Mouse (Mus musculus) embryo, embryonic 10 days (tissue): ENCODE measurements around the gene Impdh1.

Experiments
- DNase-seq: peaks from one replicate; pipeline ENCODE4 v3.0.0-alpha.2; 2015; ENCODE audit warnings: low spot score

Gene Impdh1

DNA sequence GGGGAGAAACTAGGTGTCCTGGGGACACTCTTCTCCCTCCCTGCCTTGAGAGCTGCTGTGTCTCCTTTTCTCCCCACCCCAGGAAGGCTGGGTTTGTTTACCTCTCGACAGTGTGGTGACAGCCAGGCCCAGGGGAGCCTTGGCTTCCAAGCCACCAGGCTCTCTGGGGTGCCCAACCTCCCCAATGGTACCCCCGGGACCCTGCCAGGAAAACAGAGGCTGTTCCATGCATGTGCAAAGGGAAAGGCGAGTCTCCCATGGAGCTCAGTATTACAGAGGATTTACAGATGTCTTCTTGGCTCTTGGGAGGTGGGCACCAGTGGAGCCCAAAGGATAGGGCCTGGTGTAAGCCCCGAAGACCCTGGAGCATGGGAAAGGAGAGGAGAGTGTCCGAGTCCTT is 2.7 kb downstream of the Impdh1 start:
- no peak for DNase-seq

DNA sequence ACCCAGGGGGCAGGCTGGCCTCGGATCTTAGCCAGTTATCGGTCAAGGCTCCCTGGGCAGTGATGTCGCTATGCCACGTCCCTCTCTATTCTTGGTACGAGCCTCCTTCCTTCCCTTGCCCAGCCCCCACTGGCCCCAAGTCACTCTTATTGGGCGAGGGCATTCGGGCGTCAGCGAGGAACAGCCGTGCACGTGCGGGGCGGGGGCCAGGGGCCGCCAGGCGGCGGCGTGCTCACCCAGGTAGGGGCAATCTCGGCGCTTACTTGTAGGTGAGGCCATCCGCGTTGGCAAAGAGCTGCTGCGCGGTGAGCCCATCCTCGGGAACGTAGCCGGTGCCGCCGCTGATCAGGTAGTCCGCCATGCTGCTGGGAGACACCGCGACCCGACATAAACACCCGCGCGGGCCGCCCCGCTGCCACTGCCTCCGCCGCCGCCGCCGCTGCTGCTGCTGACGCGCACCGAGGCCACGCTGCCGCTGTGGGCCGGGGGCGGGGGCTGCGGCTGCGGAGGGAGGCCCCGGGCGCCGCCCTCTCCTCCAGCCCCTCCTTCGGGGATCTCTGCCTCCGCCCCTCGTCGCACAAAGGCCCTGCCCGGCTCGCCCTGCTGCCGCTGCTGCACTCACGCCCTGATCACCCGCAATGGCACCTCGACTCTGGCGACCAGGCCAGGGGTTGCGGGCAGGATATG is 4.2 kb downstream of the Impdh1 start:
- peak; percentile 90 for DNase-seq

DNA sequence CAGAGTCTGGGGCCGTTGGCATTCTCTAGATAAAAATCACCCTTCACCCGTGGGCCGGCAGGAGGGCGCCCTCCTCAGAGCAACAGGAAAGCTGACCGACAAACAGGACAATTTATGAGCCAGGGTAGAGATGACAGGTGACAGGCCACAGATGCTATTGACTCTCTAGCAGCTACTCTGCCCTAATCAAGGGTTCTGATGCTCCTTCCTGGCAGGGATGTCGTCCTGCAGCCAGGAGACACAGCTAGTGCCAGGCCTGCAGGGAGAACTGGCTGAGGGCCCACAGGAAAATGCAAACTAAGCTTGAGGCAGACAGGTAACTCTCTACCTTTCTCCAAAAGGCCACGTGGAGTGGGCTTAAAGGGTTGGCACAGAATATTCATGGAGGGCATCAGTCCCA is 5.0 kb downstream of the Impdh1 start:
- DNase-seq: no peak

DNA sequence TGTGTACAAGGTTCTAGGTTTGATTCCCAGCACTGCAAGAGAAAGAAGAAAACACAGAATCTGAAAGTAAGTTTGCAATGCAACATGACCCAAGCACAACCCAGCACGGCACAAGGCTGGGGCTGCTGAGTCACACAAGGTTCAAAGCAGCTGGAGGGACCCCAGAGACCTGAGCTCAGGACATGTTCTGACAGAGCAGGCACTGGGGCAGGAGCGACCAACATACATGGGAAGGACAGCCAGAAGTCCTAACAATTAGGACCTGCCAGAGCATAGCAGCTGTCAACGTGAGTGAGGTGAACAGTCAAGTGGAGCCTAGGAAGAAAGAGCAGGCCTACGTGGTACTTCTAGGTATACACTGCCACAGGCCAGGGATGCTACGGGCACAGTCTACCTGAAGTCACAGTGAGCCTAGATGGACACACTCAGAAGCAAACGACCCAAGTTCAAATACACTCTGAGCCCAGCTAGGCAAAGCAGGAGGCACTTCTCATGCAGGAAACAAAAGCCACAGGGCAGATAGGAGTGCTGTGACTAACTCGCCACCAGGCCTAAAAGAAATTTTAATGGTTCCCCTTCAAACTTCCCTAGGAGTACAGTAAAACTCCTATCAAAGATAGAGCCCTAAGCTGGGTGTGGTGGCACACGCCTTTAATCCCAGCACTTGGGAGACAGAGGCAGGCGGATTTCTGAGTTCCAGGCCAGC is 5.8 kb downstream of the Impdh1 start:
- no peak for DNase-seq

DNA sequence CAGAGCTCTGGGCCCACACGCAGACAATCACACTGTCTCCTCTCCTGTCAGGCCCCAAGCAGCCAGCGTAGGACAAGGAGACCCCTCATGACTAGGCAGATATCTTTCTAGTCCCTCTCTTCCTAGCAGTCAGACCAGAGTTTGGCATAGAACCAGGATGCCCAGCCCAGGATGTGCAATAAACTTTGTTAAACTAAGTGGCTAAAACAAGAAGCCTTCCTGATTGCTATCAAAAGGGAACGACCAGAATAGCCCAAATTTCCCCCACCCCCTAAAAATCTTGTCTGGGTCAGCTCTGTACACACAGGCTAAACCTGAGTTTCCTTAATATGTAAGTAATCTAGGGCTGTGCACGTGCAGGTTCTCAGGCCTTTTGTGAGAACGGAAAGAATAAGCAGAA is 8.0 kb downstream of the Impdh1 start:
- DNase-seq: no peak

DNA sequence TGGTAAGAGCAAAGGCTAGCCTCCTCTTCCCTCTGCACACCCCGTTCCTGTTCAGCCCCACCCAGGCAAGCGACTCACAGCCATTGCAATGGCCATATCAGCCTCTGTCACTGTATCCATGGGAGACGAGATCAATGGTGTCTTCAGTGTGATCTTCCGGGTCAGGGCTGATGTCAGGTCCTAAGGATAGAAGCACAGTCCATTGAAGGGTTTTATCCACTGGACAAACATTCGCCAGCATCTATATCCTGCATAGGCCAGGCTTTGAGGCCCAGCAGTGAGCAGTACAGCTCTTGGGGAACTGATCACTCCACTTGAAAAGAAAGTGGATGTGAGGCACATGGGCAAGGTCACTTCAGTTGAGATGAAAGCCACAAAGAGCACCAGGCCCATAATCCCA is 9.1 kb downstream of the Impdh1 start:
- DNase-seq: no peak

DNA sequence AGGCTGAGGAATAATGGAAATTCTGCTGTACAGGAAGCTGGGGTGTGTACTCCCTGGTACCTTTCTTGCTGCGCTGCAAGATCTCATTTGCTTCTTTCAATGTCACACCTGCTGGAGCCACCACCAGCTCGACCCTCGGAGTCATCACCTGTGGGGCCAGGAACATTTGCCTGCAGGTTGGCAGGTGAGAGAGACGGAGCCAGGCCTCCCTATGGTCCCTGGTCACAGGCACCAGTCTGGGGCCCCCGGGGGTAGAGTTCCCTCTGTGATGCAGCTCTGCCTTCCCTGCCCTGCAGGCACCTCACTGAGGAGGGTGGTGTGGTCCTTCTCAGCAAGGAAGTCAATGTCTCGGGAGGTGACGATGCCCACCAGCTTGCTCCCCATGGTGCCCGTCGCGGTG is 10.2 kb downstream of the Impdh1 start:
- DNase-seq: no peak

DNA sequence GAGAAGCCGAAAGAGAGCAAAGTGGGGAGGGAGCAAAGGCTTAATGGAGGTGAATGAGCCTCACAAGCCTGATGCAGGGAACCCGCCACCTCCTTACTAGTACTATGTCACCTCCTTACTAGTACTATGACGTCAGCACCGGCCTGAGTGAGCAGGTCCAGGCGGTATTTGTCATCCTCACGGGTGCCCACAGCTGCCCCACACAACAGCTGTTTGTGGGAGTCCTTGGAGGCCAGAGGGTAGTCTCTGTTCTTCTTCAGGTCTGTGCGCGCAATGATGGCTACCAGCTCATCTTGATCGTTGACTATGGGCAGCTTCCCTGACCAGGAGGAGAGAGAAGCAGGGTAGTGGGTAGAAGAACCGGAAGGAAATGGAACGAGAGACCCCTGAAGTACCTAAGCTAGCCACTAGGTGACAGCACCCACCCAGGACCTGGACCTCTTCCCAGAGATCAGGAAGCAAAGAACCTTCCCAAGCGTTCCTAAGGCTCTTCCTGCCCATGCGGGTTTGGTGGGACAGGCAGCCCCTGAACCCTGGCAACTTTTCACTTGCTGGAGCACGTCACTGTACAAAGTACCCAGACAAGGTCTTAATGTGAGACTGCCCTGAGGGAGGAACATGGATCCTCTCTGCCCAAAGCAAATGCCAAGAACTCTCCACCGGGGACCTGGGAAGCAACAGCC is 11.1 kb downstream of the Impdh1 start:
- peak; percentile 75 for DNase-seq

DNA sequence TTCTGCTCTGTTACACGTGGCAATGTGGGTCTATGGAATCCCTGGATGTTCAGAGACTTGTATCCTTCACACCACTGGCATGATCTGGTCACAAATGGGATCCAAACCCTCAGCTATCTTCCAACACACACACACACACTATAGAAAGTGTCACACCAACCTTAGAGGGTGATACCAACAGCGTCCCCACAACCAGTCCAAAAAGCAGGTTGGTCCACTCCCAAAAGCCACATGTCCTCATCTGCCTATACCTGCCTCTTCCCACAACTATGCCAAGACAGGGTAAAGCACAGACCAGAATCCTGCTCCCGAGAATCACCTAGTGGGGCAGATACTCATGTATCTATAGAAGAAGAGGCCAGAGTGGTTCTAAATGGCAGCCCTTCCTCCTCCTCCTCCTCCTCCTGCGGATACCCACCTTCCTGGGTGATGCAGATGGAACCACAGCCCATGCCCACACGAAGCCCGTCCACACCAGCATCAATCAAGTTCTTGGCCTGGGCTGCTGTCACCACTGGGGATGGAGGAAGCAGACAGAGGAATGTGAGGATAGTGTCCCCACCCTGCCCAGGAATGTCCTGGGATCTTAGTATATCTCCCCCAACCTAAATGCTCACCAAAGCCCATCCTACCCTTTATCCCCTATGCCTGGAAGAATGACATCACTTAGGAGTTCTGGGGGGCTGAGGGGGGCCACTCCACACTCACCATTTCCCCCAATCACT is 12.1 kb downstream of the Impdh1 start:
- DNase-seq: no peak

DNA sequence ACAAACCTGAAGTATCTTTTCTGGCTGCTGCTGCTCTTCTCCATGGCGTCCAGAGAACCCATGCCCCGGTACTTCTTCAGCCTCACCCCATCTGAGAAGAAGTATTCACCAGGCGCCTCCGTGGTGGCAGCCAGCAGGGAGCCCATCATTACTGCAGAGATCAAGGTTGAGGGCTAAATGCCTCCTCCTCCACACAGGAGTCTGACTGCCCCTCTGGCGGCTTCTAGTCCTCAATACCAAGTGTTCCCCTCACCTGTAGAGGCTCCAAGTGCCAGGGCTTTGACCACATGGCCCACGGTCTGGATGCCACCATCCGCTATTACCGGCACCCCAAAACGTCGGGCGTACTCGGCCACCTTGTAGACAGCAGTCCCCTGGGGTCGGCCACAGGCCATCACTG is 13.1 kb downstream of the Impdh1 start:
- no peak for DNase-seq

DNA sequence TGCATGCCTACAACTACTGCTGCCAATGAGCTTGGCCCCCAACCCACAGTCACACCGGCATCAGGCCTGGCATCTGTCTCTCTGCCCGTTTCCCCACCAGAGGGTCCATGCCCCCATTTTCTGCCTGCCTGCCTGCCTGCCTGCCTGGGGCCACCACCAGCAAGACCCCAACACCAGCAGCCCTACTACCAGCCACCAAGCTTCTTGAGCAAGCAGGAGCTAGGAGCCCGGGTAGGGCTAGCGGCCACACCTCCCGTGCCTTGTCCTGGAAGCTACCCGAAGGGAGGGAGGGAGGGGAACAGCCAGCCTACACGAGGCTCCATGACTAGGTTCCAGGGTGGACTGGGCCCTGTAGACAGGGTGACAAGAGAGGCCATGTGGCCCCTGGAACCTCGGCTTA is 14.2 kb downstream of the Impdh1 start:
- DNase-seq: no peak

DNA sequence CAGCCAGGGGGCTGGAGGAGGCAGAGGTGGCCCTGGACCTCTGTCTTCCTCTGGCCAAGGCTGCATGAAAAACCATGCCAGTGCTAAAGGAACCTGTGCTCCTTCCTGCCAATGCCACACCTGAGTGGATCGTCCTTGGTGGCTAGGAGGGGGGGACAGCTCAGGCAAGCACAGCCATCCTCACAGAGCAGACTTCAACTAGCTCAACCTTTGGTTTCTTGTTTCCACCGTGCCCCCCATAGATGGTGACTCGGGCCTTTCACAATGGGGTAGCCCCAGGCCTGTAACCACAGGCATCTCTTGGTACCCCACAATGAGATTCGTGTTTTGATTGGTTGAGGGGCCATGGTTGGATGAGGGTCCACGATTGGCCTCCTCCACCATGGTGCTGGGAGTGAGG is 14.8 kb downstream of the Impdh1 start:
- DNase-seq: no peak

DNA sequence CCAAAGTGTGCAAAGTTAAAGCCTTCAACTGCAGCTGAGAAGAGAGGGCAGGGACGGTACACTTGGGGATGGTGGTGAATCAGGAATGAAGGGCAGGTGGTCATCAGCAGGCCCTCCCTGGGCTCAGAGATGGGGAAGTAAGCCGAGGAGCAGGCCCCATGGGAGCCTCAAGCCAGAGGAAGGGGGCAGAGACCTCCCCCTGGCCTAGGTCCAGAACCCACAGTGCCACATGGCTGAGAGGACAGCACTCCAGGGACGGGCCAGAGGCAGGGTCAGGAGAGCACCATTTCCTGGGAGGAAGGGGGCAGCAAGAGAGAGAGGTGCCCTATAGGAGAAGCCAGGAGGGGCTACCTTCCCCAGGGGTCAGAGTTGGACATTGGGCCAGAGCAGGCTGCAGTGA is 15.7 kb downstream of the Impdh1 start:
- DNase-seq: no peak

DNA sequence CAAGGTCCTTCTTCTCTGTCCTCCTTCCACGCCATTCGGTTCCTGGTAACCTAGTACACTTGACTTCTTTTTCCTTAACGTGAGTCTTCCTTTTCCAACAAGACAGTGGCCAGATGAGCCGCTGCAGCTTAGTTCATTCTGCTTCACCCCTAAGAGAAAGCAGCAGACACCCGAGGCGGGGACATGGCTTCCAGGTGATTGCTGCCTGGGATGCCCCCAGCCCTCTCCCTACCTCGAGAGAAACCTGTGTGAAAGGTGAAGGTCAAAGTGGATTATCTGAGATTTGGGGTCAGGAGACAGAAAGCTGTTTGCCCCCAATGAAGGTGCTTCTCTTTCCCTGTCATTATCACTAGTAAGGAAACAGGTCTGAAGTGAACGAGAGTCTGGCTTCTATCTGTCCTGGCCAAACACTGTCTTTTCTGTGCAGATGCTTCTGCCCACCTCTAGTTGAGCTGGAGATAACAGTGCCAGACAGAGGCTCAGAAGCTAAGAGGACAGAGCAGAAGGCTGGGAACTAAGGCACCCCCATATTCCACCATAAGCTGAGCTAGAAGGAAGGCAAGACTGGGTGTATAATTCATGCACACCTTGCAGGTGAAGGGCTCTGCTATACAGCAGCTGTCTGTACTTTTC is 16.8 kb downstream of the Impdh1 start:
- DNase-seq: no peak

DNA sequence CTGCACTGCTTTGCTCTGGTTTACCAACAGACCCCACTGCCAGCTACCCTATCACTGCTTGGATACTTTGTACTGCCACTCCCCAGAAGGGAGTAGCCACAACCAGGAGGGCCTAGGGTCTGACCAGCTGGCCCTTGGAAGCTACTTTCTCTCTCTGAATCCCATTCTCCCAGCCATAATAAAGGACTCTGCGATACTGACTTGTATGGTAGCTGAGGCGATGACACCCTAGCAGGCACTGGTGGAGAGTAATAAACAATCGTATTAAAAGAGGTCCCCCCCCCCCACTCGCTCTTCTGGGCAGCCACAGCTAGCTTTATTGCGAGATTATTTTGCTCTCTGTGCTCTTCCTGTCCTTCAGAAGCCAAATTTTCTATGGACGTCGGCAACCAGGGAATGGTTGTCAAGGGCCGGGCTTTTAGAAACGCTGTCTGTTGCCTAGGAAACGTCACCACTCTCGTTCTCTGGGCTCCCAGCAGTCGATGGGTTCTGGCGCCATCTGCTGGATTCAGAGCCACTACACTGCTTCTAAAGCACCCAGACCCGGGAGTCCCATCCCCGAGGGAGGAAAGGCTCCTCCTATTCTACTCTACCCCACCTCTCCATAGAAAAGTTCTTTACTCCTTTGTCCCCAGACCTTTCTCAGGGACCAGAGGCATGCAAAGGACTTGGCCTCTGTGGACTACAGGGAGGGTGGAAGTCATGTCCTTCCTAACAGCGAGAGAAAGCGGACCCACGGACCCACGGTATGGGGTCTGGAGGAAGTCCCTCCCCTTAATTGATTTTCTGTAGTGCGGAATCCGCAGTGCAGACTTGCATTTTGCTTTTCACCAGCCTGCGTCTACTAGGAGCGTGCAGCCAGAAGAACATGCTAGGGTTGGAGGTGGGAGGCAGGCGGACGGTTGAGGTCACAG is 17.6 kb downstream of the Impdh1 start:
- DNase-seq: peak; percentile 98

DNA sequence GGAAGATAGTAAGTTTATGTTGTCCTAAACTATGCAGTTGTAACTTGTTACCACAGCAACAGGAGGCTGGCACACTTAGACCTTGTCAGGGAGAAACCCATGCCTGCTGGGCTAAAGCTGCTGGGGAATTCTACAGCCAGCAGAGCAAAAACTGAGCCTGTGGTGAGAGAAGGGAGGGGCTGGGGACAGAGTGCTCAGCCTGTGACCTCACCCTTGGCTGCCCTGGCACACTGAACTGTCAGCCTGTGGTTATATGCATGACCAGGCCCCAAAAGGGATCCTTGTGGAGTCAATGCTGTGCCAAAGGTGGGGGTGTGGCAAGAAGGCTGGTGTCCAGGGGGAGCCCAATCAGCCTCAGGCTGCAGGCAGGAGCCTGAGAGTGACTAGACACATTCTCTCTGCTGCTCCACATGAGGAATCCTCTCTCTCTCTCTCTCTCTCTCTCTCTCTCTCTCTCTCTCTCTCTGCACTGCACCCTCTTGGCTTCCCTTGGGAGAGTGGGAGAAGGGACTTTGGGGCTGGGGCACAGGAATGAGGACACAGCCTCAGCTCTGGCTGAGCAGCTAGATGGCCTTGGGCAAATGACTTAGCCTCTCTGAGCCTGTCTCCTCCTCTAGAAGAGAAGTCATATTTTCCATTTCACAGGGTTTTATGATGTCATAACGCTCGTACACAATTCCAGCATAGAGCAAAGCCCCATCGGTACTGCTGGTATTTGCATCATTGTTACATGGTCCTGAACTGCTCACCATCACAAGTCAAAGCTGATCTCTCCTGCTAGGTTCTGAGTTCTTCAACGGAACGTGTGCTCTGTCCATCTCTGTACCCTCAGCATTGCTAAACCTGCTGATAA is 20.1 kb downstream of the Impdh1 start:
- DNase-seq: no peak

DNA sequence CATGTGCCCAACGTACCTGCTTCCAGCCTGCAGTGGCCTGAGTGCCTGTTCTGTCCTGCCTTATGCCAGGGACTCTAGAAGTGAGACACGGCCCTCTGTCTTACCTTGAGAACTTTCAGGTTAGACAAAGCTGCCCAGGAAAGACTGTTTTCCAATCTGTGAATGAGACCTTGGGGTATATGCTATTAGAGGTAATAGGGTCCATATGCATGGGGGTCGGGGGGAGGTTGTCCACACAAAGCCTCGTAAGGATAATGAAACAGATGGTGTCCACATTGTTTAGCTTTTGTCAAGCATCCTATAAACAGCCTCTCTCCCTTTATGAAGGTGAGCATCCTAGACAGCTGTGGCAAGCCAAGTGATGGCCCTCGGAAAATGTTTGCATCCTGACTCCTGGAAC is 21.0 kb downstream of the Impdh1 start:
- DNase-seq: no peak

DNA sequence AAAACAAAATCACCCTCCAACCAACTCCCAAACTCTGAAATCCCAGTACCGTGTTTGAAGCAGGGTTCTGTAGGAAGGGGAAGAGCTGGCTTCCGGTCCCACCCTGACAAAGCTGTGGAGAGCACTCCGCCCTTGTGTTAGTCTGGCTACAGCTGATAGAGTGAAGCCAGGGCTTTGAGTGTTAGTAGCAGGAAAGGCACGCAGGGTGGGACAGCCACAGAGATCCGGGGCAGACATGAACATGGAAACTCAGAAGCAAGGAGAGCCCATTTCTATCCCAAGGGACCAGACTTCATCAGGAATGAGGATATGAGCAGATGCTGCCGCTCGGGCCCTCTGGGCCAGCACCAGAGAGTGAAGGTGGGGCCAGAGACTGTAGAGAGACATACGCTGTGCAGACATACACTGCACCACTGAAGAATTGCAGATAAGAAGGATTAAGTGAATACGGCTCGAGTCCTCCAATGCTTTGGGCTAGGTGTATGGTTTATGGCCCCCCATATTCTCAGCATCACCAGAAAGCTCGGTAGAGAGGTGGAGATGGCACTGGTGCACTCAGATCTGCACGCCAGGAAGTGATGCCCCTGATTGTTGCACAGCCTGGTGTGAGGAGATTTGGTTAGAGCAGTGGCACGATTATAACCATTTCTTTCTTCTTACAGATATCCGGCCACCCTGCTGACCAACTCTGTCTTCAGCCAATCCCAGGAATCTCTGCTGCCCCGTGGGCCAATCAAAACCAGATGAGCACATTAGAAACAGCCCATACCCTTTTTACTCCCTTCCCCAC is 22.0 kb downstream of the Impdh1 start:
- DNase-seq: no peak

DNA sequence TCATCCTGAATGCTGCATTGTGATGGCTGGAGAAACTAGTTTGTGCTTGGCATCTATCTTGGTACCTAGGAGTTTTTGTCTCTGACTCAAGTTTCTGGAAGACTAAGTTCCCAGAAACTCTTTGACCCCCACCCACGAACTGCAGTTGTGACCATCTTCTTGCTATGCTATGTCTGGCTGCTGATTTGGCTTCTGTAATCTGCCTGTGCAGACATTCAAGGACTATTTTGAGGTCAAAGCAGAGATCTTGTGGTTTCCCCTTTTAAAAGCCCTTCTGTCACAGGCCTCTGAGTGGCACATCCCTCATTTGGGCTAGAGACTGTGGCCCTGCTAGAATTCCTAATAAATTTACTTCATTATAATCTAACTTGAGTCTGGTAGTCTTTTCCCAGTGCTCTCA is 28.2 kb downstream of the Impdh1 start:
- DNase-seq: no peak
